Mouse (Mus musculus): ENCODE results near the gene Zbtb40.

GRCm38 (mm10) chr4:136943175-136943574 is 105.4 kb downstream of the Zbtb40 start:
- TF ChIP-seq CTCF (IDR thresholded peaks at IDR 0.05; ENCODE audit: low read depth) (no peak), EP300 (IDR thresholded peaks at IDR 0.05; ENCODE audit: low read depth) (no peak)
